Mouse (Mus musculus): ENCODE data around the gene Rab36. TPM values are rescaled to one million over a fixed set of nuclear protein-coding genes. Genes with fewer than 3 reads are reported as not detected.

The Rab36 gene
- polyA plus RNA-seq (2015; fragmentation: Nextera tagmentation; extraction: Ambion mirVana): 1.5 TPM in 2 replicates

- H3K4me3 ChIP-seq (ENCODE audit: low read depth, low read length): peak within 1 kb of the TSS; percentile 36
- under 1% methylated on average over 36 of the region's 36 CpGs for WGBS
- H3K4me2 ChIP-seq (replicated peaks; ENCODE audit: low read depth): peak within 1 kb of the TSS; percentile 61
- H3K27me3 ChIP-seq (replicated peaks; ENCODE audit: control insufficient read depth, insufficient read depth, low read length): no peaks in the 10 kb centered on the region
- H3K27ac ChIP-seq (ENCODE audit: low read depth, low read length): no peak within 1 kb of the TSS
- peak; percentile 94 for ATAC-seq
- no peaks in the 10 kb centered on the region for H3K9me3 ChIP-seq (ENCODE audit: control insufficient read depth)
- TF ChIP-seq CTCF (IDR thresholded peaks at IDR 0.05; ENCODE audit: low read depth): no peak
- H3K36me3 ChIP-seq (ENCODE audit: control insufficient read depth, insufficient read depth): no peaks in the 10 kb centered on the region
- H3K4me1 ChIP-seq (replicated peaks; ENCODE audit: control insufficient read depth, insufficient read depth, low read length): peaks cover 4% of the 10 kb centered on the region; the same call in 1 of the 2 replicates
- no peak within 1 kb of the TSS; the same call in 1 of the 2 replicates for H3K9ac ChIP-seq (ENCODE audit: low read depth, low read length)
Measured at GRCm38 (mm10) chr10:75036883-75037379, at the start of gene Rab36. Gene Rab36 (plus strand): TSS chr10:75037058.

- Histone ChIP-seq H3K4me2 (replicated peaks; ENCODE audit: low read depth) (peak overlapping the region; percentile 50), H3K27me3 (replicated peaks; ENCODE audit: control insufficient read depth, insufficient read depth, low read length) (no peaks in the 10 kb centered on the region), H3K9me3 (ENCODE audit: control insufficient read depth) (no peaks in the 10 kb centered on the region), H3K36me3 (ENCODE audit: control insufficient read depth, insufficient read depth) (no peaks in the 10 kb centered on the region), H3K4me3 (ENCODE audit: low read depth, low read length) (no peak overlapping the region), H3K9ac (ENCODE audit: low read depth, low read length) (no peak overlapping the region), H3K4me1 (replicated peaks; ENCODE audit: control insufficient read depth, insufficient read depth, low read length) (no peaks in the 10 kb centered on the region), H3K27ac (ENCODE audit: low read depth, low read length) (no peak overlapping the region)
- WGBS: 28% methylated on average over 14 of the region's 14 CpGs
- peak; percentile 70 for ATAC-seq
- no peak for TF ChIP-seq CTCF (IDR thresholded peaks at IDR 0.05; ENCODE audit: low read depth)
Measured at GRCm38 (mm10) chr10:74987698-74988470, 49.0 kb upstream of the Rab36 start.

GRCm38 (mm10) chr10:74989814-74990213, 47.0 kb upstream of the Rab36 start:
- WGBS: 78% methylated on average over 4 of the region's 4 CpGs
- Histone ChIP-seq H3K27ac (ENCODE audit: low read depth, low read length) (no peak overlapping the region), H3K9me3 (ENCODE audit: control insufficient read depth) (no peaks in the 10 kb centered on the region), H3K27me3 (replicated peaks; ENCODE audit: control insufficient read depth, insufficient read depth, low read length) (no peaks in the 10 kb centered on the region), H3K4me1 (replicated peaks; ENCODE audit: control insufficient read depth, insufficient read depth, low read length) (no peaks in the 10 kb centered on the region), H3K36me3 (ENCODE audit: control insufficient read depth, insufficient read depth) (no peaks in the 10 kb centered on the region), H3K9ac (ENCODE audit: low read depth, low read length) (no peak overlapping the region), H3K4me3 (ENCODE audit: low read depth, low read length) (no peak overlapping the region), H3K4me2 (replicated peaks; ENCODE audit: low read depth) (no peak overlapping the region)
- ATAC-seq: no peak
- peak; percentile 42; the same call in 1 of the 2 replicates for TF ChIP-seq CTCF (IDR thresholded peaks at IDR 0.05; ENCODE audit: low read depth)

GRCm38 (mm10) chr10:74990584-74991322, 46.1 kb upstream of the Rab36 start:
- no peak overlapping the region for H3K4me3 ChIP-seq (ENCODE audit: low read depth, low read length)
- no peaks in the 10 kb centered on the region for H3K9me3 ChIP-seq (ENCODE audit: control insufficient read depth)
- H3K4me2 ChIP-seq (replicated peaks; ENCODE audit: low read depth): no peak overlapping the region
- no peak overlapping the region for H3K9ac ChIP-seq (ENCODE audit: low read depth, low read length)
- H3K27me3 ChIP-seq (replicated peaks; ENCODE audit: control insufficient read depth, insufficient read depth, low read length): no peaks in the 10 kb centered on the region
- H3K4me1 ChIP-seq (replicated peaks; ENCODE audit: control insufficient read depth, insufficient read depth, low read length): no peaks in the 10 kb centered on the region
- no peak for TF ChIP-seq CTCF (IDR thresholded peaks at IDR 0.05; ENCODE audit: low read depth)
- H3K36me3 ChIP-seq (ENCODE audit: control insufficient read depth, insufficient read depth): no peaks in the 10 kb centered on the region
- no peak overlapping the region for H3K27ac ChIP-seq (ENCODE audit: low read depth, low read length)
- no peak for ATAC-seq
- 54% methylated on average over 26 of the region's 26 CpGs for WGBS

GRCm38 (mm10) chr10:74994863-74995262, 42.0 kb upstream of the Rab36 start:
- Histone ChIP-seq H3K27ac (ENCODE audit: low read depth, low read length) (no peak overlapping the region), H3K4me1 (replicated peaks; ENCODE audit: control insufficient read depth, insufficient read depth, low read length) (no peaks in the 10 kb centered on the region), H3K4me2 (replicated peaks; ENCODE audit: low read depth) (peak overlapping the region; percentile 47), H3K36me3 (ENCODE audit: control insufficient read depth, insufficient read depth) (no peaks in the 10 kb centered on the region), H3K4me3 (ENCODE audit: low read depth, low read length) (no peak overlapping the region), H3K9me3 (ENCODE audit: control insufficient read depth) (no peaks in the 10 kb centered on the region), H3K27me3 (replicated peaks; ENCODE audit: control insufficient read depth, insufficient read depth, low read length) (no peaks in the 10 kb centered on the region), H3K9ac (ENCODE audit: low read depth, low read length) (no peak overlapping the region)
- 12% methylated on average over 5 of the region's 5 CpGs for WGBS
- no peak for TF ChIP-seq CTCF (IDR thresholded peaks at IDR 0.05; ENCODE audit: low read depth)
- no peak for ATAC-seq

- WGBS: 6% methylated on average over 17 of the region's 17 CpGs
- Histone ChIP-seq H3K4me3 (ENCODE audit: low read depth, low read length) (no peak overlapping the region), H3K9ac (ENCODE audit: low read depth, low read length) (no peak overlapping the region), H3K36me3 (ENCODE audit: control insufficient read depth, insufficient read depth) (no peaks in the 10 kb centered on the region), H3K27ac (ENCODE audit: low read depth, low read length) (no peak overlapping the region), H3K9me3 (ENCODE audit: control insufficient read depth) (no peaks in the 10 kb centered on the region), H3K4me1 (replicated peaks; ENCODE audit: control insufficient read depth, insufficient read depth, low read length) (no peaks in the 10 kb centered on the region), H3K27me3 (replicated peaks; ENCODE audit: control insufficient read depth, insufficient read depth, low read length) (no peaks in the 10 kb centered on the region), H3K4me2 (replicated peaks; ENCODE audit: low read depth) (peak overlapping the region; percentile 47)
- ATAC-seq: peak; percentile 38; the same call in 1 of the 2 replicates
- no peak for TF ChIP-seq CTCF (IDR thresholded peaks at IDR 0.05; ENCODE audit: low read depth)
Measured at GRCm38 (mm10) chr10:74995377-74995776, 41.5 kb upstream of the Rab36 start.

Measured in intestine, postnatal 0 days (tissue).